Mouse (Mus musculus) CH12.LX (cell line): ENCODE data around the gene Erc1.

ENCODE experiments used
- CHD1 ChIP-seq: IDR thresholded peaks from 2 replicates; pipeline ENCODE4 v1.6.1; 2012; ENCODE audit warnings: low read depth, low read length, improper control_type of control experiment, inconsistent platforms
- CHD2 ChIP-seq: IDR thresholded peaks from 2 replicates; pipeline ENCODE4 v1.6.1; 2011; ENCODE audit warnings: low read length, improper control_type of control experiment
- CTCF ChIP-seq, 2 experiments: IDR thresholded peaks in 1 of 2; conservative IDR thresholded peaks in 1 of 2; 2 replicates each; pipeline ENCODE4 v1.5.1; 2011 to 2012; ENCODE audit warnings: low read depth in 2 of 2, low read length in 2 of 2, improper control_type of control experiment in 1 of 2, inconsistent platforms in 1 of 2, mild to moderate bottlenecking in 1 of 2, moderate library complexity in 1 of 2
- ETS1 ChIP-seq: conservative IDR thresholded peaks from 2 replicates; pipeline ENCODE4 v1.6.1; 2012; ENCODE audit warnings: low read depth, mild to moderate bottlenecking, inconsistent platforms, low read length, improper control_type of control experiment, moderate library complexity
- POLR2A ChIP-seq: IDR thresholded peaks from 2 replicates; pipeline ENCODE4 v1.6.1; 2011; ENCODE audit warnings: low read depth, mild to moderate bottlenecking, improper control_type of control experiment, low read length
- SIN3A ChIP-seq: IDR thresholded peaks from 2 replicates; pipeline ENCODE4 v1.6.1; 2012; ENCODE audit warnings: low read length, improper control_type of control experiment, inconsistent platforms
- USF2 ChIP-seq: conservative IDR thresholded peaks from 2 replicates; pipeline ENCODE4 v1.6.1; 2011; ENCODE audit warnings: low read depth, low read length, improper control_type of control experiment
- ZMIZ1 ChIP-seq: IDR thresholded peaks from 2 replicates; pipeline ENCODE4 v1.6.1; 2012; ENCODE audit warnings: low read depth, mild to moderate bottlenecking, inconsistent platforms, low read length, improper control_type of control experiment

DNA sequence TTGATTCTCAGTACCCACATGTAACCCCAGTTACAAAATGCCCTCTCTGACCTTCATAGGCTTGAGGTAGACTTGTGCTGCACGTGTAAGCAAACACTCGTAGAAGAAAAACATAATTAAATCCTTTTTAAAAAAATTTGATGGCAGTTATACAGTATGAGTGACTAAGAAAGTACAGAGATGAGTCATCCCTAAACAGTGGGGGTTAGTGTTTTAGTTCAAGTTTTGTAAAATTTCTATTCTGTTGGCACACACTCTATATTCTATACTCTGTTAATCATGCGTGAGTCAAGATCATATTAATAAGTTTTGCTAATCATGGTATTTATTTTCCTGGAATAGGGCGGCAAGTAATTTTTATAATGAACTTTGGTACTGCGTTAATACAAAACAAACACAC is 155.2 kb downstream of the Erc1 start:
- TF ChIP-seq CHD1: no peak
- TF ChIP-seq CTCF (conservative IDR thresholded peaks at IDR 0.05 in 1 of 2, IDR thresholded peaks at IDR 0.05 in 1 of 2; ENCODE audit: low read depth in 2 of 2, low read length in 2 of 2): no peak
- no peak for TF ChIP-seq CHD2
- no peak for TF ChIP-seq SIN3A
- TF ChIP-seq ETS1: no peak
- no peak for TF ChIP-seq POLR2A
- no peak for TF ChIP-seq ZMIZ1
- no peak for TF ChIP-seq USF2
